Mouse (Mus musculus) liver, embryonic 12.5 days (tissue): ENCODE results near the gene Rps6ka1. TPM values are rescaled to one million over a fixed set of nuclear protein-coding genes. Genes with fewer than 3 reads are reported as not detected.
"Not testable (repeated sequence)": the region's sequence is repeated elsewhere in the genome, so short reads cannot be mapped to it uniquely, and the experiment has no call there.

Experiments used
- ATAC-seq: fragments of 200-750 bp; cut with Nextera tagmentation; 2 replicates; pipeline ENCODE4 v1.8.0; 2017; ENCODE audit warnings: moderate number of reproducible peaks, mild to moderate bottlenecking, moderate library complexity
- H3K27ac ChIP-seq: fragments of 300-500 bp; sonication (generic); 2 replicates; pipeline ENCODE4 v1.5.1; 2016; ENCODE audit warnings: mild to moderate bottlenecking
- H3K27me3 ChIP-seq: fragments of 300-500 bp; sonication (generic); replicated peaks from 2 replicates; pipeline ENCODE4 v1.6.1; 2016; ENCODE audit warnings: mild to moderate bottlenecking, moderate library complexity
- H3K36me3 ChIP-seq: fragments of 300-500 bp; sonication (generic); 2 replicates; pipeline ENCODE4 v1.6.1; 2016; ENCODE audit warnings: mild to moderate bottlenecking, moderate library complexity
- H3K4me1 ChIP-seq: fragments of 300-500 bp; sonication (generic); 2 replicates; pipeline ENCODE4 v1.6.1; 2016
- H3K4me2 ChIP-seq: fragments of 300-500 bp; sonication (generic); 2 replicates; pipeline ENCODE4 v1.6.1; 2016; ENCODE audit warnings: mild to moderate bottlenecking, moderate library complexity
- H3K4me3 ChIP-seq: fragments of 300-500 bp; sonication (generic); 2 replicates; pipeline ENCODE4 v1.5.1; 2016; ENCODE audit warnings: mild to moderate bottlenecking, moderate library complexity
- H3K9ac ChIP-seq: fragments of 300-500 bp; sonication (generic); 2 replicates; pipeline ENCODE4 v1.6.1; 2016; ENCODE audit warnings: mild to moderate bottlenecking, moderate library complexity
- H3K9me3 ChIP-seq: fragments of 300-500 bp; sonication (generic); replicated peaks from 2 replicates; pipeline ENCODE4 v1.6.1; 2016; ENCODE audit warnings: mild to moderate bottlenecking, moderate library complexity
- WGBS: fragments of 180-500 bp; shearing (Covaris S2); methylation state at CpG from one replicate; pipeline ENCODE4 v1.1.7; 2016; ENCODE audit not compliant: insufficient replicate concordance; 5-methylcytosine and 5-hydroxymethylcytosine counted together
- polyA plus RNA-seq: library from polyadenylated mRNA; unstranded; fragments of >200 nt; fragmentation: Nextera tagmentation; extraction: Ambion mirVana; gene quantifications from 2 replicates; pipeline ENCODE4 v1.2.1, GENCODE M21; 2016

Gene Rps6ka1
- polyA plus RNA-seq = 60.9 and 63.1 TPM in 2 replicates

DNA sequence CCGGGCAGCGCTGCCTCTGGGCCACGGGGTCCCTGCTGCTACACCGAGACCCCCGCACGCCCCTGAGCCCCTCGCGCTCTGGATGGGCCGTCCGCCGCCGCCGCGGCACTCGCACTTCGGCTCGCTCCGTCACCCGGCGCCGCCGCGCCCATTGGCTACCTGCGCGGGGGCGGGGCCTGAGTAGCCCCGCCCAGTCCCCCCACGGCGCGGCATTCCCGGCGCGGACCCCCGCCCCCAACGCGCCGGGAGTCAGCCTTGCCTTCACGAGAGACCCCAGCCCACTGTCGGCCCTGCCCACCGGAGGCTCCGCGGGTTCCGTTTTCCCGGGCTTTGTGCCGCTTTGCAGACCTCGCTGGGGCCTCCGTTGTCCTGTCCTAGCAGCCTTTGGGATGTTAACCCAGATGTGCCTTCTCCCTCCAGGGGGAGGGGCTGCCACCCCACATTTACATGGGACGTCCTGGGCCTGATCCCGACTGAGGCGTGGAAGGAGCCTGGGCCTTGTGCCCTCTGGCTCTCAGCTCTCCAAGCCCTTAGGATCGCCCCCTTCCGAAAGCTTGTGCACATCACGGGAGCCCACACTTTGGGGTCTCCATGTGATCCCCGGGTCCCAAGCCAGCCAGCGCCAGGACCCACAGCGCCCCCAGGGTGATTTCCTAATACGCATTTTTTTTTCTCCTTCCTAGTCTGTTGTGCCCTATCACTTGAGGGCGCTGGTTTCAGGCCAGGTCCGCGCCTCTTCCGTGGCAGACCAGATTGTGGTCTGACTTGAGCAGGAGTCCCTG, at the start of gene Rps6ka1:
Rps6ka1 (minus strand) TSS at position 126 of the 782 bp plus-strand sequence.
- Histone ChIP-seq H3K9ac (peak within 1 kb of the TSS; percentile 79), H3K27me3 (peaks cover 48% of the 10 kb centered on the region), H3K9me3 (no peaks in the 10 kb centered on the region), H3K4me2 (peak within 1 kb of the TSS; percentile 100), H3K4me3 (peak within 1 kb of the TSS; percentile 74), H3K36me3 (no peaks in the 10 kb centered on the region), H3K4me1 (peaks cover 39% of the 10 kb centered on the region), H3K27ac (peak within 1 kb of the TSS; percentile 64)
- WGBS = under 1% methylated on average over 61 of the region's 61 CpGs
- ATAC-seq = peak; percentile 74

DNA sequence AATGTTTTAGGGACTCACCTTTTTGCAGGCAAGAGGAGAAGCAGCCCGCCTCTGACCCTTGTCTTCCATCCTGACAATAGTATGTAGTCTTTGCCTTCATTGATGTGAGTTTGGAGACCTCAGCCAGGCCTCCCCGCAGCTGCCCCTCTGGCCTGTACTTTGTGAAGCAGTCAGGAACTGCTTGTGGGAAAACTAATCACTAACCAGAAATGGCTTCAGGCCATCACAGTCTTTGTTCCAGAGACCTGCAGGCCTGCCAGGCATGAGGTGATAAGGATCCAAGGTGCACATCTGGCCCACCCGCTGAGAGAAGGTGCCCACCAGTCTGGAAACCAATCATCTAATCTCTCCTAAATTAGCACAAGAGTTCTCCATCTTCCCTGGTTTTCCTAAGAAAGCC, 44.2 kb upstream of the Rps6ka1 start:
- Histone ChIP-seq H3K4me1 (peaks cover 31% of the 10 kb centered on the region), H3K4me3 (no peak overlapping the region), H3K9me3 (no peaks in the 10 kb centered on the region), H3K4me2 (peak overlapping the region; percentile 24; the same call in 1 of the 2 replicates), H3K27me3 (no peaks in the 10 kb centered on the region), H3K9ac (no peak overlapping the region), H3K36me3 (no peaks in the 10 kb centered on the region), H3K27ac (no peak overlapping the region)
- WGBS = 62% methylated on average over 3 of the region's 3 CpGs
- no peak for ATAC-seq

- Histone ChIP-seq H3K4me2 (peak overlapping the region; percentile 24; the same call in 1 of the 2 replicates), H3K9me3 (no peaks in the 10 kb centered on the region), H3K9ac (no peak overlapping the region), H3K36me3 (no peaks in the 10 kb centered on the region), H3K4me1 (peaks cover 31% of the 10 kb centered on the region), H3K4me3 (no peak overlapping the region), H3K27ac (no peak overlapping the region), H3K27me3 (no peaks in the 10 kb centered on the region)
- ATAC-seq = no peak
- WGBS = 4% methylated on average over 10 of the region's 10 CpGs
These were observed 43.8 kb upstream of the Rps6ka1 start for GRCm38 (mm10) chr4:133931349-133931748.

- no peak overlapping the region for H3K4me3 ChIP-seq
These were observed 41.7 kb upstream of the Rps6ka1 start for GRCm38 (mm10) chr4:133929278-133929670.

DNA sequence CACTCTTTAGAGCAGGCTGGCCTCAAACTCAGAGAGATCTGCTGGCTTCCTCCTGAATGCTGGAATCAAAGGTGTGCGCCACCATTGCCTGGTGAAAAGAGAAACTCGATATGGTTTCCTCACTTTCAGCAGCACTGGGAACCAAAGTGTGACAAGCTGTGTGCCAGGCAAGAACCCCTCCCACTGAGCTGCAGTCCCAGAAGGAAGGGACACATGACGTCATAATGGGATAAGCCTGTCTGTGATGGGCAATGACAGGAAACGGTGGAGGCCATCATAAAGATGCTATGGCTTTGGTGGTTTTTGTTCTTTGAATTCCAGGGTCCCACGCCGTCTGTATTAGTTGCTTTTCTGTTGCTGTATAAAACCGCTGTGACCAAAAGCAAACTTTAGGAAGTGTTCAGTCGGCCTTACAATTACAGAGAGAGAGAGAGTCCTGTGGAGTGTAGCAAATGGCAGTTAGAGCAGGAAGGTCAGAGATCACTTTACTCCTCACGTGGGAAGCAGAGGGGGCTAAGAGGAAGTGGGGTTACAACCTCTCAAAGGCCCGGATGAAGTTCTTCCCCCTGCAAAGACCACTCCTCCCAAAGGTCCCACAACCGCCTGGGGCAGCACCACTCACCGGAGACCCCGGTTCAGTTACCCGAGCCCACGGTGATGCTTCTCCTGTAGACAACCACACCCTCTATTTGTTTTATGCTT, 41.1 kb upstream of the Rps6ka1 start:
- H3K9me3 ChIP-seq = no peaks in the 10 kb centered on the region
- WGBS = 18% methylated on average over 15 of the region's 15 CpGs
- no peak overlapping the region for H3K4me3 ChIP-seq
- H3K27ac ChIP-seq = peak overlapping the region; percentile 56
- peak overlapping the region; percentile 4; the same call in 1 of the 2 replicates for H3K9ac ChIP-seq
- no peaks in the 10 kb centered on the region for H3K36me3 ChIP-seq
- peak; percentile 44; the same call in 1 of the 2 replicates for ATAC-seq
- H3K4me1 ChIP-seq = peaks cover 30% of the 10 kb centered on the region
- peak overlapping the region; percentile 40 for H3K4me2 ChIP-seq
- no peaks in the 10 kb centered on the region for H3K27me3 ChIP-seq

More at GRCm38 (mm10) chr4:133929278-133929670, 41.7 kb upstream of the Rps6ka1 start:
- peaks cover 30% of the 10 kb centered on the region for H3K4me1 ChIP-seq
- no peaks in the 10 kb centered on the region for H3K27me3 ChIP-seq
- peak overlapping the region; percentile 4; the same call in 1 of the 2 replicates for H3K9ac ChIP-seq
- no peaks in the 10 kb centered on the region for H3K36me3 ChIP-seq
- WGBS = 11% methylated on average over 7 of the region's 7 CpGs
- peak overlapping the region; percentile 56 for H3K27ac ChIP-seq
- no peaks in the 10 kb centered on the region for H3K9me3 ChIP-seq
- no peak for ATAC-seq
- peak overlapping the region; percentile 40 for H3K4me2 ChIP-seq

- Histone ChIP-seq H3K9ac (no peak overlapping the region), H3K27ac (no peak overlapping the region), H3K4me1 (peaks cover 22% of the 10 kb centered on the region), H3K4me2 (no peak overlapping the region), H3K9me3 (no peaks in the 10 kb centered on the region), H3K27me3 (no peaks in the 10 kb centered on the region), H3K36me3 (no peaks in the 10 kb centered on the region), H3K4me3 (no peak overlapping the region)
- WGBS = 52% methylated on average over 4 of the region's 4 CpGs
- no peak for ATAC-seq
These were observed 37.6 kb upstream of the Rps6ka1 start for GRCm38 (mm10) chr4:133925204-133925603.

DNA sequence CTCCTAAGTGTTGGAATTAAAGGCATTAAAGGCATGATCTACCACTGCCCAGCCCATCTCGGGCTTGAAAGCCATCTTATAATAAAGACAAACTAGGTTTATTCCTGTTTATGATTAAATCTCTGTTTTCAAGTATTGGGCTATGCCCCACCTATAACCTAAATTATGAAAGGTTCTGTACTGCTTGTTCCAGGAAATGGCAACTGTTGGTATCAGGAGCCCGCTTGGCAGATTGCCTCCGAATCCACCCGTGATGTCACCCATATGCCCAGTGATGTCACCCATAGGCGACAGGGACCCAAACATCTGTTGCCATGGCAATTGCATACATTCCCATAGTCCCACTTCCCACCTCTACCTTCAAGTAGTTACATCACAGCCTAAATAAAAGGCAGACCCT, 36.1 kb upstream of the Rps6ka1 start:
- peaks cover 13% of the 10 kb centered on the region for H3K4me1 ChIP-seq

GRCm38 (mm10) chr4:133918093-133918825, 30.7 kb upstream of the Rps6ka1 start:
- not testable (repeated sequence) for H3K27ac ChIP-seq, H3K36me3 ChIP-seq, H3K27me3 ChIP-seq, H3K4me2 ChIP-seq, ATAC-seq, H3K9me3 ChIP-seq, H3K4me3 ChIP-seq, H3K4me1 ChIP-seq, H3K9ac ChIP-seq
- WGBS = 79% methylated on average over 23 of the region's 23 CpGs

More for the DNA sequence above, 36.1 kb upstream of the Rps6ka1 start:
- WGBS = 73% methylated on average over 5 of the region's 5 CpGs
- Histone ChIP-seq H3K27ac (no peak overlapping the region), H3K36me3 (no peaks in the 10 kb centered on the region), H3K4me2 (no peak overlapping the region), H3K4me3 (no peak overlapping the region), H3K27me3 (no peaks in the 10 kb centered on the region), H3K9me3 (no peaks in the 10 kb centered on the region), H3K9ac (no peak overlapping the region)
- ATAC-seq = no peak

DNA sequence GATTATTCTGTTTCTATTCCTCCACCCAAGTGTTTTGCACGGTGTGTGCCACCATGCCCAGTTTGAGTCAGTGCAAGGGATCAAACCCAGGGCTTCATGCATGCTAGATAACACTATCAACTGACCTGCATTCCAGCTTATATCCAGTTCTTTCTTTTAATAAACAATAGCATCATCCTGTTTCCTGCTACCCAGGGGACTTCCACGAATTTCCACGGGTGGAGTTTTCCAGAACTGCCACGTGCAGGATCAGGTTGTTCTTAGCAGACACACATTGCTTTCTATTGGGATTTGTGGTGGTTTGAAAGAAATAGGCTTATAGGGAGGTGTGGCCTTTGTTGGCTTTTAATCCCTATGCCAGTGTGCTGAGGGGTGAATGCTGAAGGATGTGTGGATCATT, 24.4 kb upstream of the Rps6ka1 start:
- H3K4me1 ChIP-seq = peaks cover 37% of the 10 kb centered on the region
- no peak overlapping the region for H3K9ac ChIP-seq
- H3K9me3 ChIP-seq = no peaks in the 10 kb centered on the region
- no peaks in the 10 kb centered on the region for H3K27me3 ChIP-seq
- ATAC-seq = no peak
- WGBS = 42% methylated on average over 4 of the region's 4 CpGs
- no peak overlapping the region for H3K4me3 ChIP-seq
- H3K36me3 ChIP-seq = no peaks in the 10 kb centered on the region
- no peak overlapping the region for H3K27ac ChIP-seq
- H3K4me2 ChIP-seq = no peak overlapping the region

DNA sequence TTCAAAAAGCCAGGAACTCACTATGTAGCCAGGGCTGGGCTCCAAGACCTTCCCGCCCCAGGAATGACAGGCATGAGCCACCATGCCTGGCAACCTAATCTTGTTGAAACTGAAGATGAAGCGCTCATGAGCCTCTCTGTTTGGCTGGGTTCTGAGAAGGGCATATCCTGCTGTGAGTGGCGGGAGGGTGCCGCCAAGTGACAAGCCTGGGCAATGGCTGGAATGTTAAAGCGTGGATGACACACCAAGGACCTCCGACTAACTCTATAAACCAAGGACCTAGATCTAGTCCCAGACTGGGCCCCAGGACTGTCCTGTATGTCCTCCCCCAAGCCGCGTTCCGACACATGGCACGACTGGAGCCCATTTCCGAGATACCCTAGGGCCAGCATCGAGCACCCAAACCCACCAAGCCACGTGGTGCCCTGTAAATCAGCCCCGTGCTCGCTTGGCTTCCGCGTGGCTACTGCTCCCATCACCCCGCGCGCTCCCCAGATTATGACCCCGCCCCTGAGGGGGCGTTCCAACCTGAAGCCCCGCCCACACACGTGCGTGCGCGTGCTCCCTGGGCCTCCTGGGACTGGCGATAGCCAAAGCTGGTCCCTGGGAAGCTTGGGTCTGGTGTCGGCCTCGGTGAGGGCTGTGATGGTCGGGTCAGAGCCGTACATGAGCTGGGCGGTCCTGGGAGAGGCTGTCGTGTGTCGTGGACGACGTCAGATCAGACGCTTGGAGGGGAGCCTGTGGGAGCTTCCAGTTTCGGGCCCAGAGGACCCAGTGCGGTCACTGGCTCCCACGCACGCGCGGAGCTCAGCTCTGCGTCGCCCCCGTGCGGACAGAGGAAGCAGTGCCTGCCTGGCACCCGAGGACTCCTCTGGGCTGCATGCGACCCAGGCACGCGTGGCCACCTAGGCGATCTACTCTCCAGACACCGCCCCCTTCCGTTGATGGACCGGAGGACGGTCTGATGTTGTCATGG, 22.9 kb upstream of the Rps6ka1 start:
- Histone ChIP-seq H3K4me2 (peak overlapping the region; percentile 87), H3K9ac (peak overlapping the region; percentile 71), H3K4me1 (peaks cover 41% of the 10 kb centered on the region), H3K4me3 (peak overlapping the region; percentile 61), H3K36me3 (no peaks in the 10 kb centered on the region), H3K27me3 (no peaks in the 10 kb centered on the region), H3K9me3 (no peaks in the 10 kb centered on the region), H3K27ac (peak overlapping the region; percentile 84)
- peak; percentile 90 for ATAC-seq
- 1% methylated on average over 57 of the region's 57 CpGs for WGBS

GRCm38 (mm10) chr4:133908051-133908450, 20.5 kb upstream of the Rps6ka1 start:
- no peaks in the 10 kb centered on the region for H3K27me3 ChIP-seq
- H3K9me3 ChIP-seq = no peaks in the 10 kb centered on the region
- 51% methylated on average over 6 of the region's 6 CpGs for WGBS
- H3K4me3 ChIP-seq = no peak overlapping the region
- no peak overlapping the region for H3K9ac ChIP-seq
- no peak for ATAC-seq
- H3K27ac ChIP-seq = no peak overlapping the region
- no peaks in the 10 kb centered on the region for H3K36me3 ChIP-seq
- peaks cover 45% of the 10 kb centered on the region for H3K4me1 ChIP-seq
- H3K4me2 ChIP-seq = no peak overlapping the region
